Mouse (Mus musculus) CH12.LX (cell line): ENCODE data around the gene Zfp148. TPM values are rescaled to one million over a fixed set of nuclear protein-coding genes. Genes with fewer than 3 reads are reported as not detected.

Experiments
- DNase-seq: peaks from one replicate; pipeline ENCODE4 v3.0.0-alpha.2; 2013; ENCODE audit errors: extremely low read depth
- H3K27ac ChIP-seq: 2 replicates; pipeline ENCODE4 v1.5.1; 2012; ENCODE audit warnings: low read depth, mild to moderate bottlenecking, control low read depth, moderate library complexity; ENCODE audit not compliant: insufficient read depth
- H3K27me3 ChIP-seq: replicated peaks from 2 replicates; pipeline ENCODE3; 2012; ENCODE audit warnings: inconsistent platforms
- H3K36me3 ChIP-seq, 2 experiments: replicated peaks in 1 of 2; 2 replicates each; pipeline versions ENCODE3 to v1.6.1; 2012; ENCODE audit warnings: inconsistent platforms in 1 of 2, low read length in 1 of 2, mild to moderate bottlenecking in 1 of 2, mixed read lengths in 1 of 2, moderate library complexity in 1 of 2; ENCODE audit not compliant: control insufficient read depth in 1 of 2, insufficient read depth in 1 of 2
- H3K4me1 ChIP-seq, 2 experiments: 2 replicates each; pipeline ENCODE4 v1.6.1; 2012; ENCODE audit warnings: inconsistent platforms in 1 of 2, moderate library complexity in 1 of 2; ENCODE audit not compliant: insufficient read depth in 2 of 2, control insufficient read depth in 1 of 2
- H3K4me2 ChIP-seq: 2 replicates; pipeline ENCODE4 v1.6.1; 2012; ENCODE audit warnings: low read depth, mild to moderate bottlenecking, control low read depth; ENCODE audit not compliant: poor library complexity, insufficient read depth, severe bottlenecking
- H3K4me3 ChIP-seq, 3 experiments: fragments of 150-350 bp in 1 of 3; sonication (generic) in 1 of 3; replicated peaks in 1 of 3; 2 replicates each; pipeline versions ENCODE3 to v1.5.1; 2011 to 2012; ENCODE audit warnings: low read depth in 2 of 3, low read length in 2 of 3, mild to moderate bottlenecking in 2 of 3, moderate library complexity in 2 of 3, control low read depth in 1 of 3, improper control_type of control experiment in 1 of 3, inconsistent platforms in 1 of 3, mixed read lengths in 1 of 3; ENCODE audit not compliant: poor library complexity in 1 of 3
- H3K79me2 ChIP-seq: replicated peaks from 2 replicates; pipeline ENCODE4 v1.6.1; 2012; ENCODE audit warnings: mild to moderate bottlenecking, moderate library complexity; ENCODE audit not compliant: control insufficient read depth, poor library complexity, insufficient read depth, severe bottlenecking; ENCODE audit errors: extremely low read depth
- H3K9ac ChIP-seq: 2 replicates; pipeline ENCODE4 v1.6.1; 2012; ENCODE audit warnings: low read depth, mild to moderate bottlenecking, control low read depth, moderate library complexity; ENCODE audit not compliant: insufficient read depth
- H3K9me3 ChIP-seq: replicated peaks from 2 replicates; pipeline ENCODE3; 2012; ENCODE audit warnings: low read length, inconsistent platforms, mixed read lengths
- BHLHE40 ChIP-seq: IDR thresholded peaks from 2 replicates; pipeline ENCODE4 v1.6.1; 2011; ENCODE audit warnings: mild to moderate bottlenecking, low read depth, low read length, improper control_type of control experiment
- CHD1 ChIP-seq: IDR thresholded peaks from 2 replicates; pipeline ENCODE4 v1.6.1; 2012; ENCODE audit warnings: low read depth, low read length, improper control_type of control experiment, inconsistent platforms
- CHD2 ChIP-seq: IDR thresholded peaks from 2 replicates; pipeline ENCODE4 v1.6.1; 2011; ENCODE audit warnings: low read length, improper control_type of control experiment
- CTCF ChIP-seq, 2 experiments: IDR thresholded peaks in 1 of 2; conservative IDR thresholded peaks in 1 of 2; 2 replicates each; pipeline ENCODE4 v1.5.1; 2011 to 2012; ENCODE audit warnings: low read depth in 2 of 2, low read length in 2 of 2, improper control_type of control experiment in 1 of 2, inconsistent platforms in 1 of 2, mild to moderate bottlenecking in 1 of 2, moderate library complexity in 1 of 2
- E2F4 ChIP-seq: IDR thresholded peaks from 2 replicates; pipeline ENCODE4 v1.6.1; 2011; ENCODE audit warnings: low read depth, low read length, improper control_type of control experiment; ENCODE audit not compliant: insufficient replicate concordance
- EP300 ChIP-seq: IDR thresholded peaks from 2 replicates; pipeline ENCODE4 v1.6.1; 2011; ENCODE audit warnings: low read length, improper control_type of control experiment
- ETS1 ChIP-seq: conservative IDR thresholded peaks from 2 replicates; pipeline ENCODE4 v1.6.1; 2012; ENCODE audit warnings: low read depth, mild to moderate bottlenecking, inconsistent platforms, low read length, improper control_type of control experiment, moderate library complexity
- HCFC1 ChIP-seq: IDR thresholded peaks from 2 replicates; pipeline ENCODE4 v1.6.1; 2012; ENCODE audit warnings: low read depth, mild to moderate bottlenecking, inconsistent platforms, low read length, improper control_type of control experiment
- JUN ChIP-seq: IDR thresholded peaks from 2 replicates; pipeline ENCODE4 v1.6.1; 2011; ENCODE audit warnings: low read depth, mild to moderate bottlenecking, low read length, improper control_type of control experiment, moderate library complexity; ENCODE audit not compliant: insufficient read depth
- MAFK ChIP-seq: IDR thresholded peaks from 2 replicates; pipeline ENCODE4 v1.6.1; 2011; ENCODE audit warnings: low read length, improper control_type of control experiment; ENCODE audit not compliant: insufficient replicate concordance
- MAX ChIP-seq: IDR thresholded peaks from 2 replicates; pipeline ENCODE4 v1.6.1; 2011; ENCODE audit warnings: low read length, improper control_type of control experiment
- MAZ ChIP-seq: IDR thresholded peaks from 2 replicates; pipeline ENCODE4 v1.6.1; 2012; ENCODE audit warnings: low read depth, mild to moderate bottlenecking, inconsistent platforms, low read length, improper control_type of control experiment, moderate library complexity
- MXI1 ChIP-seq: IDR thresholded peaks from 2 replicates; pipeline ENCODE4 v1.6.1; 2011; ENCODE audit warnings: mild to moderate bottlenecking, low read depth, low read length, improper control_type of control experiment
- NELFE ChIP-seq: IDR thresholded peaks from 2 replicates; pipeline ENCODE4 v1.6.1; 2011; ENCODE audit warnings: low read depth, low read length, improper control_type of control experiment
- PAX5 ChIP-seq: IDR thresholded peaks from 2 replicates; pipeline ENCODE4 v1.6.1; 2012; ENCODE audit warnings: low read length, inconsistent platforms, mixed read lengths
- POLR2AphosphoS2 ChIP-seq: IDR thresholded peaks from 2 replicates; pipeline ENCODE4 v1.6.1; 2011; ENCODE audit warnings: low read depth, low read length, improper control_type of control experiment
- RAD21 ChIP-seq: IDR thresholded peaks from 2 replicates; pipeline ENCODE4 v1.6.1; 2011; ENCODE audit warnings: low read depth, mild to moderate bottlenecking, low read length, improper control_type of control experiment, moderate library complexity
- RCOR1 ChIP-seq: conservative IDR thresholded peaks from 2 replicates; pipeline ENCODE4 v1.6.1; 2012; ENCODE audit warnings: low read depth, mild to moderate bottlenecking, inconsistent platforms, low read length, improper control_type of control experiment
- SIN3A ChIP-seq: IDR thresholded peaks from 2 replicates; pipeline ENCODE4 v1.6.1; 2012; ENCODE audit warnings: low read length, improper control_type of control experiment, inconsistent platforms
- SMC3 ChIP-seq: IDR thresholded peaks from 2 replicates; pipeline ENCODE4 v1.6.1; 2011; ENCODE audit warnings: low read depth, low read length, improper control_type of control experiment
- TBP ChIP-seq: conservative IDR thresholded peaks from 2 replicates; pipeline ENCODE4 v1.6.1; 2011; ENCODE audit warnings: low read depth, low read length, improper control_type of control experiment
- USF1 ChIP-seq: IDR thresholded peaks from 2 replicates; pipeline ENCODE4 v1.6.1; 2014; ENCODE audit warnings: low read depth, mild to moderate bottlenecking, inconsistent platforms, low read length, improper control_type of control experiment
- ZC3H11A ChIP-seq: IDR thresholded peaks from 2 replicates; pipeline ENCODE4 v1.6.1; 2012; ENCODE audit warnings: low read depth, mild to moderate bottlenecking, inconsistent platforms, low read length, improper control_type of control experiment
- ZMIZ1 ChIP-seq: IDR thresholded peaks from 2 replicates; pipeline ENCODE4 v1.6.1; 2012; ENCODE audit warnings: low read depth, mild to moderate bottlenecking, inconsistent platforms, low read length, improper control_type of control experiment
- ZNF384 ChIP-seq: IDR thresholded peaks from 2 replicates; pipeline ENCODE4 v1.6.1; 2012; ENCODE audit warnings: low read depth, low read length, improper control_type of control experiment, inconsistent platforms
- dilution Hi-C: fragments of 300-500 bp; cut with MboI; formaldehyde crosslinking; loops from 2 replicates; pipeline ENCODE4 v1.14.3; 2020; ENCODE audit warnings: low sequenced_read_pairs; ENCODE audit not compliant: extremely low pct_unique_long_range_greater_than_20kb, extremely low pct_ligation_motif_present
- in situ Hi-C: fragments of 300-500 bp; cut with MboI; formaldehyde crosslinking; loops from 3 replicates; pipeline ENCODE4 v1.14.3; 2019; ENCODE audit warnings: low sequenced_read_pairs, low pct_ligation_motif_present, low pct_unique_long_range_greater_than_20kb, mixed read lengths
- polyA plus RNA-seq: library from polyadenylated mRNA; unstranded; fragments of >175 nt; gene quantifications from 2 replicates; pipeline ENCODE4 v1.2.1, GENCODE M21; 2012; ENCODE audit warnings: low read depth; ENCODE audit not compliant: insufficient read length
- total RNA-seq, 2 experiments: library from RNA; depleted of rRNA; stranded (reverse); fragments of 300-350 nt in 1 of 2; fragments of >200 nt in 1 of 2; gene quantifications; 2 replicates each; pipeline ENCODE4 v1.2.3; 2012 to 2014

Zfp148 gene
- total and polyA plus RNA-seq, 3 experiments = 19.5 to 36.6 (median 28.6) TPM

DNA sequence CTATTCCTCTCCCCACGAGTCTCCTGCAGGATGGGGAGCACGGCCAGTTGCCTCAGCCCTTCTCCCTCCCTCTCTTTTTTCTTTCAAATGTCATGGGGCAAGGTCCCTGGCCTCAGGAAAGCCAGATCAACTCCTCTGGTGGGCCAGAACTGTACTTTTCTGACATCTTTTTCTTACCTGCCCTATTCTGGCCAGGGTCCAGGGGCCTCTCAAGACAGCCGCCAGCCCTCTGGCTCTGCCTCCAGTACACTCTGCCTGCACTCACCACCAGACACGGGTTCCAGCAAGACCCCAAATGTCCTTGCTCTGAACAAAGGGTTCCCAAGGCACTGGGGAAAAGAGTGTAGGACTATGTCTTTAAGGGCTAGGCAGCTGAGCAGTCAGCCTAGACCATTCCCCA, 137.0 kb downstream of the Zfp148 start:
- in situ Hi-C loops (no loop called here), dilution Hi-C loops (no loop called here)
- no peaks in the 10 kb centered on the region for H3K9me3 ChIP-seq
- no peak overlapping the region for H3K27ac ChIP-seq
- TF ChIP-seq MXI1 (no peak), HCFC1 (no peak), ETS1 (no peak), E2F4 (no peak), ZNF384 (no peak), CTCF (conservative IDR thresholded peaks at IDR 0.05 in 1 of 2, IDR thresholded peaks at IDR 0.05 in 1 of 2; ENCODE audit: low read depth in 2 of 2, low read length in 2 of 2) (no peak), SIN3A (no peak), ZMIZ1 (no peak), CHD2 (no peak), MAFK (no peak), MAX (no peak), PAX5 (no peak)
- H3K4me2 ChIP-seq = no peak overlapping the region
- H3K79me2 ChIP-seq = no peaks in the 10 kb centered on the region
- no peak for DNase-seq
- H3K36me3 ChIP-seq = no peaks in the 10 kb centered on the region
- no peaks in the 10 kb centered on the region for H3K27me3 ChIP-seq
- no peak overlapping the region for H3K9ac ChIP-seq
- peaks cover 0 to 5% of the 10 kb centered on the region in 2 experiments; a peak in 2 of 4 replicates for H3K4me1 ChIP-seq
- no peak overlapping the region for H3K4me3 ChIP-seq

DNA sequence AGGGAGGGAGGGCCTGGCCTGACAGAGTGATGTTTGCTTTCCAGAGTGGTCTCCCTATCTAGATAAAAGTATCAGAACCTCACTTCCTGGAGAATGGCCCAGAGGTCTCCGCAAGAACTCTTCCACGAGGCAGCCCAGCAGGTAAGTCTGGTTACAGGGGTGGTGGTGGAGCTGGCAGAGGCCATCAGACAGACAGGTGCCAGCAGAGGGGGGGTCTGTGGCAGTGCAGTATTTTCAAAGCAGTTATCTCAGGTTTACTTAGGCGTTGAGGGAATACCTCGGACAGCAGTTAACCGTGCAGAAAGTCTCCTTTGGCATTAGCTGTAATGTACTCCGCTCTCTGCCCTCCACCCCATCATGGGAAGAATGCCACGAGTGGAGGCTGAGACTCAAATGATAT, 137.6 kb downstream of the Zfp148 start:
- H3K27ac ChIP-seq = no peak overlapping the region
- no peaks in the 10 kb centered on the region for H3K36me3 ChIP-seq
- no peak overlapping the region for H3K4me3 ChIP-seq
- in situ Hi-C loops (no loop called here), dilution Hi-C loops (no loop called here)
- no peaks in the 10 kb centered on the region for H3K27me3 ChIP-seq
- no peak overlapping the region for H3K9ac ChIP-seq
- DNase-seq = no peak
- no peaks in the 10 kb centered on the region for H3K9me3 ChIP-seq
- H3K4me1 ChIP-seq = peaks cover 0 to 5% of the 10 kb centered on the region in 2 experiments; a peak in 2 of 4 replicates
- H3K79me2 ChIP-seq = no peaks in the 10 kb centered on the region
- TF ChIP-seq USF1 (no peak), SMC3 (no peak), CHD1 (no peak), TBP (no peak), JUN (no peak), NELFE (no peak), ETS1 (no peak), ZMIZ1 (no peak), BHLHE40 (no peak), EP300 (no peak), ZNF384 (no peak), MAZ (no peak), ZC3H11A (no peak), MAX (no peak), RAD21 (no peak), RCOR1 (no peak), POLR2AphosphoS2 (no peak)
- no peak overlapping the region for H3K4me2 ChIP-seq
